In the genomic region with DNA sequence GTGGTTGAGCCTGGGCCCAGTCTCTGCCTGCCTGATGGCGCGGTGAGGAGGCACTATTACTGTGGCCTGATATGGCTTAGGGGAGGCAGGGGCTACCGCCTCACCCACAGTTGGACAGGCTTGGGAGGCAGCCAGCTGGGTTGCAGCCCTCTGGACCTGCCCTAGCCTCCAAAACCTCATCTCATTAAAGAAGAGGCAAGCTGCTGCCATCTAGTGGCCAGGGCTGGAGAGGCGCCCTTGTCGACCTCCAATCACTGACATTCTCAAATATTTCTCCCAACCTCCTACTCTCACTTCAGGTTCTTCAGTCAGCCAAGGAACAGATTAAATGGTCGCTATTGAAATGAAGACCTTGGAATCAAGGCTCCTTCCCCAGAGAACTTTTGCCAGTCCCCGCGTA, we compare ENCODE assay signal across 8 mouse cellular contexts. TPM values are rescaled to one million over a fixed set of nuclear protein-coding genes. Genes with fewer than 3 reads are reported as not detected.
DNase-seq lines count a peak whose midpoint lies in the region; ATAC-seq and TF ChIP-seq lines count a peak whose summit lies in the region.

No protein-coding gene starts in this region.

- peak; percentile 93 for TF ChIP-seq CTCF in kidney, adult 2 months (conservative IDR thresholded peaks at IDR 0.05; ENCODE audit: insufficient read depth, insufficient read length, low read depth, low read length)

- peak; percentile 82 for DNase-seq in 3134 (ENCODE audit: extremely low read depth, insufficient read length, low spot score)
- DNase-seq in adrenal gland, adult 8-10 months = peak; percentile 57
- peak; percentile 88 for DNase-seq in embryo, embryonic 11 days
- DNase-seq in heart, adult 11 months = peak; percentile 99
- peak; percentile 85 for DNase-seq in kidney, adult 2 months
- peak; percentile 51 to 64 for DNase-seq in spleen, postnatal 36 days (ENCODE audit: low spot score in 2 of 2)

- no peaks in the 10 kb centered on the region for H3K36me3 ChIP-seq in kidney, adult 2 months (ENCODE audit: control insufficient read depth, insufficient read depth, low read length)
- H3K36me3 ChIP-seq in limb, embryonic 15.5 days = peaks cover 26% of the 10 kb centered on the region

- no peaks in the 10 kb centered on the region for H3K27me3 ChIP-seq in kidney, adult 2 months (replicated peaks; ENCODE audit: control insufficient read depth, insufficient read depth, low read length)
- H3K27me3 ChIP-seq in limb, embryonic 15.5 days = peaks cover 9% of the 10 kb centered on the region; the same call in 1 of the 2 replicates

- no peak overlapping the region for H3K9ac ChIP-seq in limb, embryonic 15.5 days

- H3K27ac ChIP-seq in kidney, adult 2 months (ENCODE audit: insufficient read depth, low read depth, low read length) = peak overlapping the region; percentile 89
- peak overlapping the region; percentile 72 for H3K27ac ChIP-seq in limb, embryonic 15.5 days

- ATAC-seq in limb, embryonic 15.5 days (ENCODE audit: insufficient number of reproducible peaks, low FRiP score, low TSS enrichment, low read depth) = peak; percentile 46; the same call in 1 of the 2 replicates
- peak; percentile 75 for ATAC-seq in monocyte, adult 5-6 weeks (replicated peaks; ENCODE audit: insufficient number of reproducible peaks, low FRiP score, low TSS enrichment, poor library complexity, severe bottlenecking)

- TF ChIP-seq POLR2A in kidney, adult 2 months (IDR thresholded peaks at IDR 0.05; ENCODE audit: low read depth, low read length) = no peak

- peak overlapping the region; percentile 86; the same call in 1 of the 2 replicates for H3K4me2 ChIP-seq in limb, embryonic 15.5 days

- peaks cover 12% of the 10 kb centered on the region; the same call in 1 of the 2 replicates for H3K4me1 ChIP-seq in kidney, adult 2 months (ENCODE audit: control insufficient read depth, insufficient read depth, low read length)
- peaks cover 40% of the 10 kb centered on the region for H3K4me1 ChIP-seq in limb, embryonic 15.5 days

- 13% methylated on average over 8 of the region's 8 CpGs for WGBS in kidney, adult 2 months
- 5% methylated on average over 8 of the region's 8 CpGs for WGBS in limb, embryonic 15.5 days

- H3K9me3 ChIP-seq in limb, embryonic 15.5 days = no peaks in the 10 kb centered on the region

- H3K4me3 ChIP-seq in kidney, adult 2 months (ENCODE audit: insufficient read depth, low read depth, low read length) = no peak overlapping the region
- no peak overlapping the region for H3K4me3 ChIP-seq in limb, embryonic 15.5 days

RNA-seq across cellular contexts. Expression of a gene that starts 10.9 kb away (rescaled TPM):
- total RNA-seq in adrenal gland, adult 8-10 months (2022) = 10 to 100 TPM; 60.6 to 73.0 (median 64.0) TPM
- polyA plus RNA-seq in kidney, adult 2 months (2012; rRNA removed) = 56.2 and 61.6 TPM in 2 replicates
- 203 and 213 TPM in 2 replicates for polyA plus RNA-seq in limb, embryonic 15.5 days (2015; fragmentation: Nextera tagmentation; extraction: Ambion mirVana)
- total RNA-seq in monocyte, adult 5-6 weeks (2017) = 0.48 TPM in 1 of 3 replicates, not detected in the others

RNA-seq across cellular contexts. Expression of a gene that starts 30.8 kb away (rescaled TPM):
- 100 to 1,000 TPM; 460 to 743 (median 603) TPM for total RNA-seq in adrenal gland, adult 8-10 months (2022)
- polyA plus RNA-seq in kidney, adult 2 months (2012; rRNA removed) = 230 and 252 TPM in 2 replicates
- 75.6 and 81.1 TPM in 2 replicates for polyA plus RNA-seq in limb, embryonic 15.5 days (2015; fragmentation: Nextera tagmentation; extraction: Ambion mirVana)
- total RNA-seq in monocyte, adult 5-6 weeks (2017) = 56.7 to 65.5 TPM (median 62.2 TPM) in 3 replicates

RNA-seq across cellular contexts. Expression of a gene that starts 55.7 kb away (rescaled TPM):
- total RNA-seq in adrenal gland, adult 8-10 months (2022) = 10 to 100 TPM; 55.2 to 82.1 (median 71.5) TPM
- 35.6 and 37.2 TPM in 2 replicates for polyA plus RNA-seq in kidney, adult 2 months (2012; rRNA removed)
- 76.2 and 87.4 TPM in 2 replicates for polyA plus RNA-seq in limb, embryonic 15.5 days (2015; fragmentation: Nextera tagmentation; extraction: Ambion mirVana)
- 38.4 to 51.0 TPM (median 44.6 TPM) in 3 replicates for total RNA-seq in monocyte, adult 5-6 weeks (2017)

Comparison
In these comparisons a context has a peak if more than half of its experiments do, and no peak if none do; other contexts are left out.
1. RNA of a gene that starts 10.9 kb away (total RNA-seq): 60.6 to 73.0 TPM in adrenal gland, adult 8-10 months; 0.48 TPM in monocyte, adult 5-6 weeks; every median in the first group is over 10 times any median in the second.
2. Peak in every context shown above with its lines, with median percentiles within 50 percentile points of each other: DNase-seq.